Mouse (Mus musculus): ENCODE measurements around the gene Wdr54. TPM values are rescaled to one million over a fixed set of nuclear protein-coding genes. Genes with fewer than 3 reads are reported as not detected.
"Not testable (repeated sequence)": the region's sequence is repeated elsewhere in the genome, so short reads cannot be mapped to it uniquely, and the experiment has no call there.

Wdr54 gene
- polyA plus RNA-seq, 1 experiment = 0.89 TPM

DNA sequence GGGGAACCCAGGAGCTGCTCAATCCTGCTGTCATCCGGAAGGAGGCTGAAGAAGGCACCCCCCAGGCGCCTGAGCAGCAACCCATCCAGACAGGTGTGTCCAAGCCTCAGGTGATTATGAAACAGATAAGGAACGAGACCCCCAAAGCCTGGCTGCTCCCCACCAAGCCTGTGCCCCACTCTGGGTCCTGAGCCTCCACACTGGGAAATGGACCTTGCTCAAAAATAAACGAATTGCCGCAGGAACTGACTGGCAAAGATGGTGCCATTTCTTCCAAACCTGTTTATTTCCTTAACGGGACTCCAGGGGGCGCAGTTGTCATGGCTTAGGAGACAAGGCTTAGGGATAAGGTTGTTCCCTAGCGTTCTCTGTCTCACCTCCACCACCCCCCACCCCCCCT lies 6.5 kb upstream of the Wdr54 start:
- TF ChIP-seq CTCF (IDR thresholded peaks at IDR 0.05; ENCODE audit: borderline replicate concordance, control insufficient read depth, extremely low read depth, insufficient read depth, low read length, poor library complexity) (no peak), POLR2A (IDR thresholded peaks at IDR 0.05; ENCODE audit: control insufficient read depth, extremely low read depth, insufficient read depth, low read length, poor library complexity) (no peak)
- Histone ChIP-seq H3K4me3 (ENCODE audit: control insufficient read depth, insufficient read depth, low read length) (no peak overlapping the region), H3K4me1 (replicated peaks; ENCODE audit: control insufficient read depth, insufficient read depth, low read length) (no peaks in the 10 kb centered on the region), H3K36me3 (ENCODE audit: control insufficient read depth, insufficient read depth, low read length) (no peaks in the 10 kb centered on the region), H3K27ac (ENCODE audit: control insufficient read depth, insufficient read depth, low read length) (no peak overlapping the region), H3K27me3 (ENCODE audit: control insufficient read depth, insufficient read depth, low read length) (peaks cover 9% of the 10 kb centered on the region; the same call in 1 of the 2 replicates)
- DNase-seq = peak; percentile 51
- 4% methylated on average over 8 of the region's 8 CpGs for WGBS

DNA sequence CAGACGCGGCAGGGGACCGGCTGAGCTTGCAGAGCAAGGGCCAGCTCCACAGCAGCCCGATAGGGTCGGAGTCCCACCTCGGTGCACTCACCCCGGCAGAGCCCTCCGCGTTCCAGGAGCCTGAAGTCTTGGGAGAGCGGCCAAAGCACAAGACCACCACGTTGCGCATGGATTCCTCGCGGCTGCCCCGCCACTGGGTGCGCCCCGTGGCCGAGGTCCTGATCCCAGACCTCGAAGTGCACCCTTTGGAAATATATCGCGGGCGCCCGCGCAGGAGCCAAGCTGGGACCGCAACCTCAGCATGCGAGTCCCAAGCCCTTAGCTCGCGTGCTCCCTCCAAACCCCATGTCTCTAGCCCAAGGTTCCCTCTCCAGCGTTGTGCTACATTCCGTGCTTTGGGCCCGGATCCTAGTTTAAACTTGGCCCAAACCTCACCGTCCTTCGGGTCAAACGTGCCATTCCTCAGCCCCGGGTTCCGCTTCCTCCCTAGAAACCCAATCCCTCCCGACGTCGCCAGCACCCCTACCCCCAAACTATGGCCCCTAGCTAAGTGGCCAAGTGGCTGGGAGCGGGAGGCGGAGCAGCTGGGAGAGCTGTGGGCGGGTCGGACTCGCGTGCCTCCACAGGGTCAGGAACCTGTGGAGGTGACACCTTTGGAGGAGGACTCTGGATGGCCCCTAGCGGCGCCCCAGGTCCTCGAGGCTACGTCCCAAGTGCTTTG lies 5.9 kb upstream of the Wdr54 start:
- Histone ChIP-seq H3K4me3 (ENCODE audit: control insufficient read depth, insufficient read depth, low read length) (no peak overlapping the region), H3K4me1 (replicated peaks; ENCODE audit: control insufficient read depth, insufficient read depth, low read length) (no peaks in the 10 kb centered on the region), H3K27me3 (ENCODE audit: control insufficient read depth, insufficient read depth, low read length) (peaks cover 9% of the 10 kb centered on the region; the same call in 1 of the 2 replicates), H3K36me3 (ENCODE audit: control insufficient read depth, insufficient read depth, low read length) (no peaks in the 10 kb centered on the region), H3K27ac (ENCODE audit: control insufficient read depth, insufficient read depth, low read length) (no peak overlapping the region)
- TF ChIP-seq POLR2A (IDR thresholded peaks at IDR 0.05; ENCODE audit: control insufficient read depth, extremely low read depth, insufficient read depth, low read length, poor library complexity) (no peak), CTCF (IDR thresholded peaks at IDR 0.05; ENCODE audit: borderline replicate concordance, control insufficient read depth, extremely low read depth, insufficient read depth, low read length, poor library complexity) (no peak)
- no peak for DNase-seq
- WGBS = 5% methylated on average over 49 of the region's 49 CpGs

GRCm38 (mm10) chr6:83161442-83161841 lies 5.2 kb upstream of the Wdr54 start:
- 20% methylated on average over 19 of the region's 19 CpGs for WGBS
- TF ChIP-seq POLR2A (IDR thresholded peaks at IDR 0.05; ENCODE audit: control insufficient read depth, extremely low read depth, insufficient read depth, low read length, poor library complexity) (no peak), CTCF (IDR thresholded peaks at IDR 0.05; ENCODE audit: borderline replicate concordance, control insufficient read depth, extremely low read depth, insufficient read depth, low read length, poor library complexity) (no peak)
- Histone ChIP-seq H3K4me1 (replicated peaks; ENCODE audit: control insufficient read depth, insufficient read depth, low read length) (peaks cover 1% of the 10 kb centered on the region), H3K27me3 (ENCODE audit: control insufficient read depth, insufficient read depth, low read length) (peaks cover 9% of the 10 kb centered on the region; the same call in 1 of the 2 replicates), H3K27ac (ENCODE audit: control insufficient read depth, insufficient read depth, low read length) (no peak overlapping the region), H3K4me3 (ENCODE audit: control insufficient read depth, insufficient read depth, low read length) (no peak overlapping the region), H3K36me3 (ENCODE audit: control insufficient read depth, insufficient read depth, low read length) (no peaks in the 10 kb centered on the region)
- no peak for DNase-seq

DNA sequence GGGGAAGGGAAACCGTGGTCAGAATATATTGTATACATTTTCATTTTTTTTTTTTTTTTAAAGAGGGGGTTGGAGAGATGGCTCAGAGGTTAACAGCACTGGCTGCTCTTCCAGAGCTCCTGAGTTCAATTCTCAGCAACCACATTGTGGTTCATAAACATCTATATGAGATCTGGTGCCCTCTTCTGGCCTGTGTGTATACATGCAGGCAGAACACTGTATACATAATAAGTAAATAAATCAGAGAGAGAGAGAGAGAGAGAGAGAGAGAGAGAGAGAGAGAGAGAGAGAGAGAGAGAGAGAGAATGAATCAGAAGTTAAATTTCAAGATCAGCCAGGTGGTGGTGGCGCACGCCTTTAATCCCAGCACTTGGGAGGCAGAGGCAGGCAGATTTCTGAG lies 3.3 kb upstream of the Wdr54 start:
- not testable (repeated sequence) for H3K36me3 ChIP-seq (ENCODE audit: control insufficient read depth, insufficient read depth, low read length); H3K4me1 ChIP-seq (replicated peaks; ENCODE audit: control insufficient read depth, insufficient read depth, low read length); H3K4me3 ChIP-seq (ENCODE audit: control insufficient read depth, insufficient read depth, low read length); H3K27me3 ChIP-seq (ENCODE audit: control insufficient read depth, insufficient read depth, low read length); H3K27ac ChIP-seq (ENCODE audit: control insufficient read depth, insufficient read depth, low read length)
- peak; percentile 47 for DNase-seq
- WGBS = 16% methylated on average over 3 of the region's 3 CpGs

GRCm38 (mm10) chr6:83155552-83156238 lies 502 bp downstream of the Wdr54 start:
- no peak for DNase-seq
- 15% methylated on average over 23 of the region's 23 CpGs for WGBS
- Histone ChIP-seq H3K27me3 (ENCODE audit: control insufficient read depth, insufficient read depth, low read length) (no peaks in the 10 kb centered on the region; the same call in 1 of the 2 replicates), H3K4me1 (replicated peaks; ENCODE audit: control insufficient read depth, insufficient read depth, low read length) (peaks cover 7% of the 10 kb centered on the region), H3K36me3 (ENCODE audit: control insufficient read depth, insufficient read depth, low read length) (no peaks in the 10 kb centered on the region), H3K4me3 (ENCODE audit: control insufficient read depth, insufficient read depth, low read length) (peak overlapping the region; percentile 42), H3K27ac (ENCODE audit: control insufficient read depth, insufficient read depth, low read length) (no peak overlapping the region)
- no peak for TF ChIP-seq POLR2A (IDR thresholded peaks at IDR 0.05; ENCODE audit: control insufficient read depth, extremely low read depth, insufficient read depth, low read length, poor library complexity)
- no peak for TF ChIP-seq CTCF (IDR thresholded peaks at IDR 0.05; ENCODE audit: borderline replicate concordance, control insufficient read depth, extremely low read depth, insufficient read depth, low read length, poor library complexity)

DNA sequence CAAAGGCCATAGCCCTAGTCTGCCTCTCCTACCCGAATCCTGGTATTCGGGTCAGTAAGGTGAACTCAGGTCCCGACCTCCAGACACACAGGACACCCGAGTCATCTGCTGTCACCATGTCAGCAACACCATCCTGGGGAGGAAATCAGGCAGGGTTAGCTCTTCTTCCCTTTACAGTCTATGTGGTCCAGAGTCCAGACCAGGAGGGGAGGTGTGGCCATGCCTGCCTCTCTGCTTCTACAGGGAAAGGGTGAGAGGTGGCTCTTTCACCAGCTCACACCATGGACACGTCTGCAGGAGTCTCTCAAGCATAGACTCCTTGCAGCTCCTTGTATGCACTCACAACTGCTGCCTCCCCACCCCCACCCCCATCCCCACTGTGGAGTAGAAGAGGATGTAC lies 2.7 kb downstream of the Wdr54 start:
- Histone ChIP-seq H3K4me3 (ENCODE audit: control insufficient read depth, insufficient read depth, low read length) (no peak overlapping the region), H3K27ac (ENCODE audit: control insufficient read depth, insufficient read depth, low read length) (no peak overlapping the region), H3K27me3 (ENCODE audit: control insufficient read depth, insufficient read depth, low read length) (no peaks in the 10 kb centered on the region; the same call in 1 of the 2 replicates), H3K36me3 (ENCODE audit: control insufficient read depth, insufficient read depth, low read length) (no peaks in the 10 kb centered on the region), H3K4me1 (replicated peaks; ENCODE audit: control insufficient read depth, insufficient read depth, low read length) (peaks cover 7% of the 10 kb centered on the region)
- no peak for DNase-seq
- 81% methylated on average over 5 of the region's 5 CpGs for WGBS
- TF ChIP-seq POLR2A (IDR thresholded peaks at IDR 0.05; ENCODE audit: control insufficient read depth, extremely low read depth, insufficient read depth, low read length, poor library complexity) (no peak), CTCF (IDR thresholded peaks at IDR 0.05; ENCODE audit: borderline replicate concordance, control insufficient read depth, extremely low read depth, insufficient read depth, low read length, poor library complexity) (no peak)

All from thymus, adult 2 months (tissue).